In genomic region chr4:83794930-83795459, GRCm38 (mm10) we compare ENCODE assay signal across 12 mouse cellular contexts.
DNase-seq lines count a peak whose midpoint lies in the region; ATAC-seq and TF ChIP-seq lines count a peak whose summit lies in the region.
"Had no signal": no experiment of that assay in that cellular context is flagged by ENCODE, and none has a peak within 500 bp of the region (broad histone marks: within the 10 kb centered on the region; RNA-seq: fewer than 3 reads in every experiment).

No protein-coding gene starts in this region.

- no peak overlapping the region for H3K4me3 ChIP-seq in kidney, postnatal 0 days (replicated peaks; ENCODE audit: low read depth, low read length)
- no peak overlapping the region for H3K4me3 ChIP-seq in forebrain, embryonic 15.5 days
- H3K4me3 ChIP-seq in limb, embryonic 10.5 days, result no peak overlapping the region
- H3K4me3 ChIP-seq in neural tube, embryonic 12.5 days, result no peak overlapping the region
- no peak overlapping the region for H3K4me3 ChIP-seq in gastrocnemius, adult 2 months
- H3K4me3 ChIP-seq: erythroblast, embryonic 14.5 days; heart, embryonic 12.5 days had no signal

- TF ChIP-seq CTCF in kidney, postnatal 0 days (IDR thresholded peaks at IDR 0.05; ENCODE audit: low read depth), result no peak
- TF ChIP-seq CTCF in gastrocnemius, adult 2 months (IDR thresholded peaks at IDR 0.05), result no peak

- H3K4me1 ChIP-seq in kidney, postnatal 0 days (replicated peaks; ENCODE audit: insufficient read depth, low read length), result no peaks in the 10 kb centered on the region
- peaks cover 13% of the 10 kb centered on the region for H3K4me1 ChIP-seq in forebrain, embryonic 15.5 days
- H3K4me1 ChIP-seq in limb, embryonic 10.5 days, result peaks cover 47% of the 10 kb centered on the region
- peaks cover 8% of the 10 kb centered on the region; the same call in 1 of the 2 replicates for H3K4me1 ChIP-seq in neural tube, embryonic 12.5 days
- H3K4me1 ChIP-seq: heart, embryonic 12.5 days had no signal

- no peaks in the 10 kb centered on the region for H3K9me3 ChIP-seq in kidney, postnatal 0 days (replicated peaks; ENCODE audit: low read length)
- H3K9me3 ChIP-seq in forebrain, embryonic 15.5 days, result no peaks in the 10 kb centered on the region
- no peaks in the 10 kb centered on the region for H3K9me3 ChIP-seq in limb, embryonic 10.5 days (replicated peaks)
- no peaks in the 10 kb centered on the region for H3K9me3 ChIP-seq in neural tube, embryonic 12.5 days
- H3K9me3 ChIP-seq: heart, embryonic 12.5 days had no signal

- no peaks in the 10 kb centered on the region for H3K27me3 ChIP-seq in kidney, postnatal 0 days (ENCODE audit: insufficient read depth, low read length)
- no peaks in the 10 kb centered on the region for H3K27me3 ChIP-seq in forebrain, embryonic 15.5 days
- no peaks in the 10 kb centered on the region for H3K27me3 ChIP-seq in limb, embryonic 10.5 days (ENCODE audit: low read depth, poor library complexity, severe bottlenecking)
- no peaks in the 10 kb centered on the region for H3K27me3 ChIP-seq in neural tube, embryonic 12.5 days (replicated peaks)
- H3K27me3 ChIP-seq: heart, embryonic 12.5 days had no signal

- no peak overlapping the region for H3K9ac ChIP-seq in kidney, postnatal 0 days (ENCODE audit: low read depth, low read length)
- no peak overlapping the region for H3K9ac ChIP-seq in forebrain, embryonic 15.5 days (replicated peaks)
- no peak overlapping the region for H3K9ac ChIP-seq in neural tube, embryonic 12.5 days
- H3K9ac ChIP-seq: heart, embryonic 12.5 days had no signal

- no peak for DNase-seq in kidney, postnatal 0 days (ENCODE audit: low spot score)
- no peak for DNase-seq in kidney, adult 9 months
- no peak for DNase-seq in limb, embryonic 10.5 days (ENCODE audit: low spot score)
- no peak for DNase-seq in layer of hippocampus, adult 18-20 months (ENCODE audit: low spot score in 2 of 2)
- DNase-seq in gastrocnemius, postnatal 14 days, result no peak
- DNase-seq in gastrocnemius, adult 2 months, result no peak
- DNase-seq: spleen, adult 18-20 months had no signal

- WGBS in kidney, postnatal 0 days, result 33% methylated on average over 5 of the region's 5 CpGs
- WGBS in forebrain, embryonic 15.5 days, result 14% methylated on average over 5 of the region's 5 CpGs
- 39% methylated on average over 5 of the region's 5 CpGs for WGBS in limb, embryonic 10.5 days
- WGBS in neural tube, embryonic 12.5 days, result 25% methylated on average over 5 of the region's 5 CpGs

- peak overlapping the region; percentile 34; the same call in 1 of the 2 replicates for H3K4me2 ChIP-seq in kidney, postnatal 0 days (ENCODE audit: low read length)
- peak overlapping the region; percentile 38 for H3K4me2 ChIP-seq in forebrain, embryonic 15.5 days (replicated peaks)
- peak overlapping the region; percentile 46 for H3K4me2 ChIP-seq in neural tube, embryonic 12.5 days (replicated peaks)
- H3K4me2 ChIP-seq: heart, embryonic 12.5 days had no signal

- no peak overlapping the region for H3K27ac ChIP-seq in kidney, postnatal 0 days
- H3K27ac ChIP-seq in forebrain, embryonic 15.5 days (replicated peaks), result no peak overlapping the region
- peak overlapping the region; percentile 58 for H3K27ac ChIP-seq in limb, embryonic 10.5 days
- no peak overlapping the region for H3K27ac ChIP-seq in neural tube, embryonic 12.5 days
- H3K27ac ChIP-seq in gastrocnemius, adult 2 months, result no peak overlapping the region
- H3K27ac ChIP-seq: stomach, postnatal 0 days had no signal

- ATAC-seq in kidney, postnatal 0 days (replicated peaks; ENCODE audit: low FRiP score, low read depth), result no peak
- ATAC-seq in forebrain, embryonic 15.5 days (replicated peaks), result no peak
- ATAC-seq in neural tube, embryonic 12.5 days (ENCODE audit: low FRiP score, low read depth), result peak; percentile 46; the same call in 1 of the 2 replicates

- H3K36me3 ChIP-seq in kidney, postnatal 0 days (ENCODE audit: insufficient read depth, low read length), result no peaks in the 10 kb centered on the region
- no peaks in the 10 kb centered on the region for H3K36me3 ChIP-seq in forebrain, embryonic 15.5 days
- H3K36me3 ChIP-seq in limb, embryonic 10.5 days, result no peaks in the 10 kb centered on the region
- no peaks in the 10 kb centered on the region for H3K36me3 ChIP-seq in neural tube, embryonic 12.5 days
- H3K36me3 ChIP-seq: heart, embryonic 12.5 days had no signal

- intact Hi-C loops in gastrocnemius, postnatal 14 days (cut with DNase I; ENCODE audit: low total_unique reads), result loop anchor here (10.0 kb wide), 1 partner anchor 270 kb away; no protein-coding TSS in a partner anchor
- intact Hi-C loops in gastrocnemius, adult 2 months (cut with DNase I), result loop anchor here (5.0 to 10.0 kb wide), 2 partner anchors 270 to 1302 kb away; no protein-coding TSS in a partner anchor
